Mouse (Mus musculus) cerebellum, adult (tissue): ENCODE measurements around the gene Gfpt2.
A peak's percentile ranks its signal among the peaks of the same experiment; 100 is the strongest.
"Not testable (repeated sequence)": the region's sequence is repeated elsewhere in the genome, so short reads cannot be mapped to it uniquely, and the experiment has no call there.

ENCODE experiments used
- ATAC-seq: cut with Nextera tagmentation; 2 replicates; pipeline ENCODE4 v1.9.2; 2017; ENCODE audit warnings: mild to moderate bottlenecking, moderate library complexity, mixed read lengths; ENCODE audit not compliant: insufficient number of reproducible peaks, low FRiP score, low TSS enrichment

The Gfpt2 gene

GRCm38 (mm10) chr11:49793619-49794341, at the start of gene Gfpt2:
Gene Gfpt2 (plus strand): TSS chr11:49794178.
- peak; percentile 45; the same call in 1 of the 2 replicates for ATAC-seq

- ATAC-seq: no peak
Observed at GRCm38 (mm10) chr11:49744981-49745380, 49.0 kb upstream of the Gfpt2 start.

GRCm38 (mm10) chr11:49745839-49746238, 48.1 kb upstream of the Gfpt2 start:
- ATAC-seq: no peak

GRCm38 (mm10) chr11:49746756-49747155, 47.2 kb upstream of the Gfpt2 start:
- no peak for ATAC-seq

- ATAC-seq: no peak
Observed at GRCm38 (mm10) chr11:49754958-49755665, 38.9 kb upstream of the Gfpt2 start.

GRCm38 (mm10) chr11:49758096-49758495, 35.9 kb upstream of the Gfpt2 start:
- ATAC-seq: no peak

- ATAC-seq: no peak
Observed at GRCm38 (mm10) chr11:49761130-49761529, 32.8 kb upstream of the Gfpt2 start.

GRCm38 (mm10) chr11:49763555-49763954, 30.4 kb upstream of the Gfpt2 start:
- no peak for ATAC-seq

GRCm38 (mm10) chr11:49764023-49764422, 30.0 kb upstream of the Gfpt2 start:
- no peak for ATAC-seq

GRCm38 (mm10) chr11:49764639-49765299, 29.2 kb upstream of the Gfpt2 start:
- ATAC-seq: no peak

- ATAC-seq: no peak
Observed at GRCm38 (mm10) chr11:49765377-49766136, 28.4 kb upstream of the Gfpt2 start.

- no peak for ATAC-seq
Observed at GRCm38 (mm10) chr11:49766137-49766411, 27.9 kb upstream of the Gfpt2 start.

- not testable (repeated sequence) for ATAC-seq
Observed at GRCm38 (mm10) chr11:49767497-49767896, 26.5 kb upstream of the Gfpt2 start.

GRCm38 (mm10) chr11:49768781-49769180, 25.2 kb upstream of the Gfpt2 start:
- no peak for ATAC-seq

- no peak for ATAC-seq
Observed at GRCm38 (mm10) chr11:49770676-49771550, 23.1 kb upstream of the Gfpt2 start.

GRCm38 (mm10) chr11:49772251-49772650, 21.7 kb upstream of the Gfpt2 start:
- ATAC-seq: no peak

- ATAC-seq: no peak
Observed at GRCm38 (mm10) chr11:49774894-49775293, 19.1 kb upstream of the Gfpt2 start.

GRCm38 (mm10) chr11:49778844-49779243, 15.1 kb upstream of the Gfpt2 start:
- peak; percentile 15; the same call in 1 of the 2 replicates for ATAC-seq

- no peak for ATAC-seq
Observed at GRCm38 (mm10) chr11:49780161-49780817, 13.7 kb upstream of the Gfpt2 start.
